Mouse (Mus musculus): Measurements from ENCODE around the gene Apba3. TPM values are rescaled to one million over a fixed set of nuclear protein-coding genes. Genes with fewer than 3 reads are reported as not detected.

Gene Apba3
- total and polyA plus RNA-seq, 3 experiments, result 68.9 to 73.2 TPM; not detected in 1

DNA sequence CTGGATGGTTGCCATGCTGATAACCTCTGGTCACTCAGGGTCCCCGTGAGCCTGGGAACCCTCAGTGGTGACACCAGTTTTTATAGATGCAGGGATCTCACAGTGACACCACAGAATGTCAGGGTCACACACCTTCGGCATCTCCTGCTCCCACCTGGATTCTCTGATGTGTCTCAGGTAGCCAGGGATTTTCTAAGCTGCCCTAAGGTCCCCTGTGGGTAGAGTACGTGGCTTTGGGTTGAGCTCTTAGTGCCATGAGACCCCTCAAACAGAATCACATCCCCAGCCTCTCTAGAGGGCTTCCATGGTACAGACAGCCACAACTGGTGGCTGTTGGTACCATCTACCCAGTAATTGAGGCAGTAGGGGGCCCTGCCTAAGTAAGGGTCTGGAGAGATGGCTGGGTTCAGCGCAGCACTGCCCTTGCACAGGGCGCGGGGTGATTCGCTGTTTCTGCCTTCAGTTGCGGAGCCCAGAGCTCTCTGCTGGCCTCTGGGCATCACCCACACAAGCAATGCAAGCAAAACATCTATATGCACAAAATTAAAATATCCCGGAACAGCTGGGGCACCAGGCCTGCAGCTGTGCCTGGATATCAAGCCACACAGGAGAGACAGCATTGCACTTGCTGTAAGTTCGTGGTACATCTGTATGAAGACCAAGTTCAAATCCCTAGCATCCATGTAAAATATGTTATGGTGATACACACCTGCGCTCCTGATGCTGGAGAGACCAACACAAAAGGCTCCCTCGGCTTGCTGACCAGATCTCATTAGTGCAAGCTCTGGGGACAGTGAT is 30.1 kb upstream of the Apba3 start:
- no peaks in the 10 kb centered on the region for H3K9me3 ChIP-seq (replicated peaks; ENCODE audit: insufficient read depth, low read length)
- H3K4me1 ChIP-seq (ENCODE audit: control insufficient read depth in 1 of 2, insufficient read depth in 2 of 2, low read length in 2 of 2), result peaks cover 0 to 12% of the 10 kb centered on the region in 2 experiments; a peak in 2 of 4 replicates
- H3K27me3 ChIP-seq (ENCODE audit: control insufficient read depth in 1 of 2, insufficient read depth in 2 of 2, low read length in 2 of 2), result no peaks in the 10 kb centered on the region
- peaks cover 0 to 7% of the 10 kb centered on the region in 2 experiments; a peak in 2 of 4 replicates for H3K36me3 ChIP-seq (ENCODE audit: control insufficient read depth in 1 of 2, insufficient read depth in 2 of 2, low read length in 2 of 2)
- no peak overlapping the region for H3K4me3 ChIP-seq (ENCODE audit: control insufficient read depth in 1 of 2, insufficient read depth in 1 of 2, low read depth in 2 of 2, low read length in 2 of 2)
- TF ChIP-seq ZKSCAN1 (IDR thresholded peaks at IDR 0.05; ENCODE audit: low read depth, low read length), result no peak
- TF ChIP-seq MAX (IDR thresholded peaks at IDR 0.05; ENCODE audit: low read length), result no peak
- no peak for TF ChIP-seq ELF1 (IDR thresholded peaks at IDR 0.05; ENCODE audit: low read depth, low read length)
- TF ChIP-seq GABPA (IDR thresholded peaks at IDR 0.05; ENCODE audit: low read depth, low read length), result no peak
- no peak for TF ChIP-seq TCF12 (IDR thresholded peaks at IDR 0.05; ENCODE audit: low read depth, low read length)
- no peak for TF ChIP-seq POLR2AphosphoS5 (IDR thresholded peaks at IDR 0.05; ENCODE audit: borderline replicate concordance, low read depth, low read length)
- TF ChIP-seq GATA1 (IDR thresholded peaks at IDR 0.05; ENCODE audit: low read depth, low read length), result no peak
- no peak for TF ChIP-seq MYC (IDR thresholded peaks at IDR 0.05; ENCODE audit: low read depth, low read length)
- no peak for TF ChIP-seq ZMIZ1 (IDR thresholded peaks at IDR 0.05; ENCODE audit: low read depth, low read length)
- no peak for TF ChIP-seq POLR2A (IDR thresholded peaks at IDR 0.05; ENCODE audit: control insufficient read depth in 1 of 2, insufficient read depth in 1 of 2, low read depth in 1 of 2, low read length in 2 of 2, poor library complexity in 1 of 2)
- no peak overlapping the region for H3K27ac ChIP-seq (ENCODE audit: control insufficient read depth, low read depth, low read length)
- no peak for DNase-seq (ENCODE audit: low read depth, low spot score)
- H3K9ac ChIP-seq (ENCODE audit: control insufficient read depth, low read depth, low read length, poor library complexity, severe bottlenecking), result no peak overlapping the region
- no peaks in the 10 kb centered on the region for H3K79me2 ChIP-seq (ENCODE audit: control insufficient read depth, insufficient read depth, low read length, poor library complexity)

- Histone ChIP-seq H3K79me2 (ENCODE audit: control insufficient read depth, insufficient read depth, low read length, poor library complexity) (no peaks in the 10 kb centered on the region), H3K27me3 (ENCODE audit: control insufficient read depth in 1 of 2, insufficient read depth in 2 of 2, low read length in 2 of 2) (no peaks in the 10 kb centered on the region), H3K4me3 (ENCODE audit: control insufficient read depth in 1 of 2, insufficient read depth in 1 of 2, low read depth in 2 of 2, low read length in 2 of 2) (no peak overlapping the region), H3K9me3 (replicated peaks; ENCODE audit: insufficient read depth, low read length) (no peaks in the 10 kb centered on the region), H3K9ac (ENCODE audit: control insufficient read depth, low read depth, low read length, poor library complexity, severe bottlenecking) (no peak overlapping the region), H3K27ac (ENCODE audit: control insufficient read depth, low read depth, low read length) (no peak overlapping the region), H3K36me3 (ENCODE audit: control insufficient read depth in 1 of 2, insufficient read depth in 2 of 2, low read length in 2 of 2) (no peaks in the 10 kb centered on the region), H3K4me1 (ENCODE audit: control insufficient read depth in 1 of 2, insufficient read depth in 2 of 2, low read length in 2 of 2) (peaks cover 0 to under 1% of the 10 kb centered on the region in 2 experiments; a peak in 1 of 4 replicates)
- no peak for DNase-seq (ENCODE audit: low read depth, low spot score)
- TF ChIP-seq TBP (IDR thresholded peaks at IDR 0.05; ENCODE audit: low read depth, low read length), result no peak
- no peak for TF ChIP-seq SIN3A (IDR thresholded peaks at IDR 0.05; ENCODE audit: low read length)
- no peak for TF ChIP-seq RAD21 (IDR thresholded peaks at IDR 0.05; ENCODE audit: low read depth, low read length)
- TF ChIP-seq ZMIZ1 (IDR thresholded peaks at IDR 0.05; ENCODE audit: low read depth, low read length), result no peak
- TF ChIP-seq EP300 (IDR thresholded peaks at IDR 0.05; ENCODE audit: low read depth in 1 of 2, low read length in 2 of 2), result no peak
- no peak for TF ChIP-seq ZNF384 (IDR thresholded peaks at IDR 0.05; ENCODE audit: low read depth, low read length)
- no peak for TF ChIP-seq TAL1 (IDR thresholded peaks at IDR 0.05; ENCODE audit: low read length)
- TF ChIP-seq NRF1 (IDR thresholded peaks at IDR 0.05; ENCODE audit: insufficient read depth, low read depth, low read length, poor library complexity, severe bottlenecking), result no peak
- TF ChIP-seq POLR2A (IDR thresholded peaks at IDR 0.05; ENCODE audit: control insufficient read depth in 1 of 2, insufficient read depth in 1 of 2, low read depth in 1 of 2, low read length in 2 of 2, poor library complexity in 1 of 2), result no peak
Measured at GRCm38 (mm10) chr10:81238618-81239017, 28.1 kb upstream of the Apba3 start.
